Mouse (Mus musculus): ENCODE data around the gene Nudcd3.

Nudcd3 gene

GRCm38 (mm10) chr11:6200087-6200569 lies at the start of gene Nudcd3:
Gene Nudcd3, minus strand, starts transcription at chr11:6200415.
- DNase-seq: peak; percentile 85 to 88

GRCm38 (mm10) chr11:6244707-6245106 lies 44.5 kb upstream of the Nudcd3 start:
- DNase-seq: no peak

GRCm38 (mm10) chr11:6233025-6233424 lies 32.8 kb upstream of the Nudcd3 start:
- no peak for DNase-seq

DNA sequence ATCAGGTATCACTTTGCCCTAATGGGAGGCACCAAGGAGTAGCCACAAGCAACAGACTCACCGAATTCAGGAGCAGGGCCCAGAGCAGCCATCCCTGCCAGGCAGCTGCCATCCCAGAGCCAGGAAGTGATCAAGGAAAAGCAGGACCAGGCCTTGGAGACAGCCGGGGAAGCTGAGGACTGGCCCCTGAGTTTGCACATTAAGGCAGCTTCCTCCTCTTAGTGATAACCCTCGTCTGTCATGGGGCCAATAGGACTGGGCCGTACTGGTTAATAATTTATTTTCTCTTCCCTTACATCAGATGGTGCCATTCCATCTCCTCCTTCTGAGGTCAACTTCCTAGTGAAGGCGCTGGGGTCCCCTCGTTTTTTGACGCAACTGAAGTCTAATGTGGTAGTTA lies 29.8 kb upstream of the Nudcd3 start, which contains the start of gene Npc1l1:
TSS of gene Npc1l1 (minus strand) at position 132 of the 400 bp plus-strand sequence.
- DNase-seq: no peak

- peak; percentile 7 for DNase-seq
Observed at GRCm38 (mm10) chr11:6224541-6225229, 24.5 kb upstream of the Nudcd3 start.

GRCm38 (mm10) chr11:6222187-6222586 lies 22.0 kb upstream of the Nudcd3 start:
- no peak for DNase-seq

DNA sequence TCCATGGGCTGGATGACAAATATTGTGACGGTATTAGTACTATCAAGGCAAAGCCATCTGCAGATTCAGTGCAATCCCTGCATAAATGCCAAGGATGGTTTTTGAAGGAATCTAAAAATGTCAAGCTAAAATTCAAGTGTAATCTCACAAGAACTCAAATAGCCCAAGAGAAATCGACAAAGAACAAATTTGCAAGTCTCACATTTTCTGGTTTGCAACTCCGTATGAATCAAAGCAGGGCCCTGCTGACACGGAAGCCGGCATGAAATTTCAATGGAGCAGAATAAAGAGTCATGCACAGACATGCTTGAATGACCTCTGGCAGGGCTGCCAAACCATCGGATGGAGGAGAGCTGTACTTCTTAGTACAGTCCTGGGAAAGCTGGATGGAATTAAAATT lies 19.8 kb upstream of the Nudcd3 start:
- no peak for DNase-seq

DNA sequence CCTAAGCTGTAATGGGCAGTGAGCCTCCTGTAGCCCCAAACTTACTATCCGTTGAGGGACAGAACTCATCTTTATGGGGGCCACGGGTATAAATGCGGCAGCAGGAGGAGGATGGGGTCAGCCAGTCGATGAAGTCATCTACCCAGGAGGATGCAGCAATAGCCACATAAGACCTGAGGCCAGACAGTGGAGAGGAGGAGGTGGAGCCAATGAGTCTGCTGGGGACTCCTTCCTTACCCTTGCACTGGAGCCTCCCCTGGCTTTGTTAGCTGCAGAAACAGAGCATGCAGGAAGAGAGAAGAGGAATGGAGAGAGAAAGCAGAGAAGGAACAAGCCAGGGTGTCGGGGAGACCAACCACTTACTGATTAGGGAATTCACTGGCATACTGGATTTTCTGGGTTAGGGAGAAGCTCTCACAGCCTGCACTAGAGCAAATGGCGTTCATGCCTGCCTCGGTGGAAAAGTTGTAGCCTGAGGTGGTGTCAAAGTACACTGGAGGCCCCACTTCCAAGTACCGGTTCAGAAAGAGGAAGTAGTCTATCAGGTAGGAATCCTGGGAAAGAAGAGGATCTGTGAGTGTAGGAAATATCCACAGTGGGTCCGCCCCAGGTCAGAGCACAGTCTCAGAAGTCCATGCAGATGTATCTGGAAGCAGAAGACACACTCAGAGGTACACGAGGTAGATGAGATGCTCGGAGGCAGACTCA lies 18.1 kb upstream of the Nudcd3 start:
- DNase-seq: no peak

- no peak for DNase-seq
Observed at GRCm38 (mm10) chr11:6216834-6217233, 16.6 kb upstream of the Nudcd3 start.

DNA sequence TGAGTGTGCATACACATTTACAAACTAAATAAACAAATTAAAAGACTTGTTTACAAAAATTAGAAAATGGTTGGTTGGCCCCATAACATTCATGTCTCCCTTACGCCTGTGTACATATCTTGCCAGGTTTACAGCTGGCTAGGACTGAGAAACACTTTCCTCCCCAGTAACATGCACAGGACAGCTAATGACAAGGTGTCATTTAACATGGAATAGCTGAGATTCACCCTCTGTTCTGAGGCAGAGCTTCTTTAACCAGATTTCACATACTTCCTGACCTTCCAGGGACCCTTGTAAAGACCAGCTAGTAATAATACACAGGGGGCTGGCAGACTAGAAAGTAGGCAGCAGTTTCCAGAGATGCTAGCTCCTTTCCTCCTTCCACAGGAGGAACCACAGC lies 7.9 kb upstream of the Nudcd3 start:
- DNase-seq: no peak

DNA sequence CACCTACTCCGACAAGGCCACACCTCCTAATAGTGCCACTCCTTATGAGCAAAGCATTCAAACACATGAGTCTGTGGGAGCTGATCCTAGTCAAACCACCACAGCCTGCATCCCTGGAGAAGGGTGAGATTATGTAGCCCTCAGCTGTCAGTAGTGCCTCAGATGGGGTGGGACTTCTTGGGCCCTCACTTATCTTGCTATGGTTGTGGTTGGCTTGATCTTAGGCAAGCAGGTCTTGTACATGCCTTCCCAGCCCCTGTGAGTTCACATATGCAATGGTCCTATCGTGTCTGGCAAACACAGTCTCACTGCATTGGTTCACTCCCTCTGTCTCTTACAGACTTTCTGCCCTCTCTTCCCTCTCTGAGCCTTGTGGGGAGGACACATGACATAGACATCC lies 6.9 kb upstream of the Nudcd3 start:
- DNase-seq: no peak

DNA sequence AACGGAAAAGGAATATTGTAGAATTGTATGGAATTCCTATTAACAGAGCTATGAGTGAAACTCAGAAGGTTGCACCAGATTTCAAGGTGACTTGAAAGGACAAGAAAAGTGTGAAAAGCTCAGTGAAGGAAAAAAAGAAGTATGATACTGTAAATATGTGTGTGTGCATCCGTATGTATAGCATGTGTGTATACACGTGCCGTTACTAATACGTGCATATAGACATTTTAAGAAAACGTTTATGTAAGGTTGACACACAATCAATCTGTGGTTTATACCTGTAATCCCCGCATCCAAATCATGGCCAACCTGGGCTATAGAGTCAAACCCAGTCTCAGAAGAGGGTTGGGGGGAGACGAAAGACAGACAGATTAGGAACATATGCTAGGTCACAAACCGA lies 355 bp upstream of the Nudcd3 start:
- DNase-seq: no peak

DNA sequence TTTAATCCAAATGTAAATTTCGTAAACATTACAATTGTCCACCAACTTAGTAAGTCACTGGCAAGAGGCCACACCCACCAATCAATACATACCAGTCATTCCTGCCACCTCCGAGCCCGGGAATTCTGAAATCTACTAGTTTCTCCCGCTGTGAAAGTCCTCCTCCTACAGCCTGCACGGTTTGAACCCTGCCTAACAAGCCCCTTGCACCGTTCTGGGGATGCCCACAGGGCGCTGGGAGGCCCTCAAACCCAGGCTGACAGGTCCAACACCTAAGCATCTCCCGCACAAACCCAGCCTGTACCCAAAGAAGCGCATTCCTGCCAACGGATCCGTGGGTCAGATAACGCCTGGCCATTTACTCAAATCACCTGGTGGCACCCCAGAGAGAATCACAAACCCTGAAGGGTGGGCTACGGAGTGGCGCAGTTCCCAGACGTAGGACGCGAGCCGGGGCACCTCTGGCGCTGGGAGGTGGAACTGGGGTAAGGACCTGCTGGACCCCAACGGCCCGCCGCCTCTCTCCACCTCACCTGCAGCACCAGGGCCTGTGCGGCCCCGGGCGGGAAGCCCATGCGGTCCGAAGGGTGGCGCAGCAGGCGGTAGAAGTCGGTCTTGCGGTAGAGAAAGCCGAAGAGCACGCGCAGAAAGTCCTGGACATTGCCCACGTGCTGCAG lies 667 bp downstream of the Nudcd3 start, which contains the start of gene A730071L15Rik:
TSS of gene A730071L15Rik (plus strand) at position 620 of the 677 bp plus-strand sequence.
- DNase-seq: no peak

GRCm38 (mm10) chr11:6198449-6198848 lies 1.8 kb downstream of the Nudcd3 start:
- DNase-seq: no peak

- no peak for DNase-seq
Observed at GRCm38 (mm10) chr11:6196780-6197179, 3.4 kb downstream of the Nudcd3 start.

GRCm38 (mm10) chr11:6187878-6188277 lies 12.3 kb downstream of the Nudcd3 start:
- peak; percentile 81 to 90 for DNase-seq

GRCm38 (mm10) chr11:6187399-6187798 lies 12.8 kb downstream of the Nudcd3 start:
- no peak for DNase-seq

- DNase-seq: no peak
Observed at GRCm38 (mm10) chr11:6184202-6184935, 15.8 kb downstream of the Nudcd3 start.

- no peak for DNase-seq
Observed at GRCm38 (mm10) chr11:6183246-6183645, 17.0 kb downstream of the Nudcd3 start.

DNA sequence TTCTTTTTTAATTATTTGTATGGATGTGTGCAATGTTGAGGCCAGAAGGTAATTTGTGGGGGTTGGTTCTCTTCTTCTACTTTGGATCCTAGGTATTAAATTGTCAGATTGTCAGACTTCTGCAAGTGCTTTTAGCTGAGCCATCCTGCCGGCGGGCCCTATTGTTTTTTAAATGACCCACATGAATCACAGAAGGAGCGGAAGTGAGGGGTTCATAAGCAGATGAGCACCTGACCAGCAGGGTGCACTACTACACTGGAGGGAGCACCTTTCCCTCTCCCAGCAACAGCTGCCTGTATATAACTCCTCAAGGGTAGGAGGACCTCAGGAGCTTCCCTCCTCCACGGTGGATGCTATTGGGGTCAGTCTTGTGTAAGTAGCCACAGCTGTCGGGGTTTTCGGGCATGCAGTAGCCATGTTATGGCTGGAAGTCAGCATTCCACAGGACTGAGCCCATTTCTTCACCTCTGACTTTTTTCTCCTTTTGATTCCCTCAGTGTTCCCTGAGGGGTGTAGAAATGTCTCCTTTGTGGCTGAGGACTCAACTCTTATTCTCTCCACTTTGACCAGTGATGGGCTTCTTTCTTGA lies 19.3 kb downstream of the Nudcd3 start:
- DNase-seq: no peak

GRCm38 (mm10) chr11:6179194-6179593 lies 21.0 kb downstream of the Nudcd3 start:
- no peak for DNase-seq

- no peak for DNase-seq
Observed at GRCm38 (mm10) chr11:6178673-6179166, 21.5 kb downstream of the Nudcd3 start.

Measured in kidney, adult 8-10 months (tissue).